7 mouse cellular contexts compared by ENCODE assay signal in the genomic region with DNA sequence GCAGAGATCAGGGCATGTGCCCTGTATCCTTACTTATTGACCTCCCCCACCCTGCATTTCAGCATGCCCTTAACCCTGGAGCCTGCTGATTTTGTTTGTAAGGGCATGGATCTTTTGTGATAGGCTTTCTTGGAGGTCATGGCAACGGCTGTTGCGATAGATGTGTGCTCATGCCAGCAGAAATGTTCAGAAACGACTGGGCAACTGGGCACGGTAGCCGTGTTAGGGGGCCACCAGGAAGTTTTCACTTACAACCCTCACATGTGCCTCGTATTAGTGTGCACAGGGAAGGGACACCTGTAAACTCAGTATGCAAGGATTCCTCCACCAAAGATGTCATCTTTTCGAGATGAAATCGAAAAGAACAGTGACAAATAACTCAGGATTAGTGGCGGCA. TPM values are rescaled to one million over a fixed set of nuclear protein-coding genes. Genes with fewer than 3 reads are reported as not detected.
A peak's percentile ranks its signal among the peaks of the same experiment; 100 is the strongest.
DNase-seq lines count a peak whose midpoint lies in the region; ATAC-seq and TF ChIP-seq lines count a peak whose summit lies in the region.

No protein-coding gene starts in this region.

- peak overlapping the region; percentile 38 for H3K4me3 ChIP-seq in lung, embryonic 14.5 days (ENCODE audit: low read depth, low read length)
- H3K4me3 ChIP-seq in forebrain, embryonic 10.5 days = peak overlapping the region; percentile 58
- H3K4me3 ChIP-seq in intestine, postnatal 0 days (ENCODE audit: low read depth, low read length) = peak overlapping the region; percentile 51
- H3K4me3 ChIP-seq in neural tube, embryonic 14.5 days (ENCODE audit: low read depth, low read length) = peak overlapping the region; percentile 15

- H3K9ac ChIP-seq in lung, embryonic 14.5 days = peak overlapping the region; percentile 61
- peak overlapping the region; percentile 75 for H3K9ac ChIP-seq in intestine, postnatal 0 days (ENCODE audit: low read depth, low read length)
- no peak overlapping the region; the same call in 1 of the 2 replicates for H3K9ac ChIP-seq in neural tube, embryonic 14.5 days (replicated peaks; ENCODE audit: low read depth, low read length)

- H3K27ac ChIP-seq in lung, embryonic 14.5 days (ENCODE audit: low read depth) = peak overlapping the region; percentile 96
- H3K27ac ChIP-seq in forebrain, embryonic 10.5 days = peak overlapping the region; percentile 85
- H3K27ac ChIP-seq in intestine, postnatal 0 days (ENCODE audit: low read depth, low read length) = peak overlapping the region; percentile 87
- peak overlapping the region; percentile 0 for H3K27ac ChIP-seq in neural tube, embryonic 14.5 days (ENCODE audit: low read depth, low read length)

- WGBS in lung, embryonic 14.5 days = 23% methylated on average over 9 of the region's 9 CpGs
- 36% methylated on average over 9 of the region's 9 CpGs for WGBS in forebrain, embryonic 10.5 days
- WGBS in intestine, postnatal 0 days = 26% methylated on average over 9 of the region's 9 CpGs
- WGBS in neural tube, embryonic 14.5 days = 52% methylated on average over 9 of the region's 9 CpGs

- no peaks in the 10 kb centered on the region for H3K36me3 ChIP-seq in lung, embryonic 14.5 days (ENCODE audit: insufficient read depth)
- no peaks in the 10 kb centered on the region for H3K36me3 ChIP-seq in forebrain, embryonic 10.5 days (replicated peaks)
- H3K36me3 ChIP-seq in intestine, postnatal 0 days (ENCODE audit: control insufficient read depth, insufficient read depth) = no peaks in the 10 kb centered on the region
- no peaks in the 10 kb centered on the region for H3K36me3 ChIP-seq in neural tube, embryonic 14.5 days (ENCODE audit: control insufficient read depth, insufficient read depth, low read length)

- no peaks in the 10 kb centered on the region for H3K27me3 ChIP-seq in lung, embryonic 14.5 days (ENCODE audit: insufficient read depth, low read length)
- 0 out of 2 replicates have a peak, but pooled peaks cover 3% of the 10 kb centered on the region for H3K27me3 ChIP-seq in forebrain, embryonic 10.5 days (ENCODE audit: poor library complexity, severe bottlenecking)
- no peaks in the 10 kb centered on the region for H3K27me3 ChIP-seq in intestine, postnatal 0 days (replicated peaks; ENCODE audit: control insufficient read depth, insufficient read depth, low read length)
- no peaks in the 10 kb centered on the region for H3K27me3 ChIP-seq in neural tube, embryonic 14.5 days (ENCODE audit: control insufficient read depth, insufficient read depth, low read length)

- TF ChIP-seq CTCF in lung, embryonic 14.5 days (IDR thresholded peaks at IDR 0.05; ENCODE audit: low read depth) = no peak
- no peak for TF ChIP-seq CTCF in intestine, postnatal 0 days (IDR thresholded peaks at IDR 0.05; ENCODE audit: low read depth)

- intact Hi-C loops in left cerebral cortex, postnatal 4 days (cut with DNase I) = no loop called here

- peak overlapping the region; percentile 72 for H3K4me2 ChIP-seq in lung, embryonic 14.5 days
- peak overlapping the region; percentile 75 for H3K4me2 ChIP-seq in intestine, postnatal 0 days (replicated peaks; ENCODE audit: low read depth)
- H3K4me2 ChIP-seq in neural tube, embryonic 14.5 days (ENCODE audit: low read depth, low read length) = peak overlapping the region; percentile 39

- H3K4me1 ChIP-seq in lung, embryonic 14.5 days (ENCODE audit: insufficient read depth) = peaks cover 12% of the 10 kb centered on the region
- peaks cover 31% of the 10 kb centered on the region for H3K4me1 ChIP-seq in forebrain, embryonic 10.5 days
- peaks cover 4% of the 10 kb centered on the region for H3K4me1 ChIP-seq in intestine, postnatal 0 days (replicated peaks; ENCODE audit: control insufficient read depth, insufficient read depth, low read length)
- H3K4me1 ChIP-seq in neural tube, embryonic 14.5 days (ENCODE audit: control insufficient read depth, insufficient read depth, low read length) = 0 out of 2 replicates have a peak, but pooled peaks cover 3% of the 10 kb centered on the region

- peak; percentile 5; the same call in 1 of the 2 replicates for ATAC-seq in lung, embryonic 14.5 days (ENCODE audit: insufficient read depth)
- 0 out of 2 replicates have a peak, but pooled peaks have one; percentile 5 for ATAC-seq in intestine, postnatal 0 days
- peak; percentile 31 for ATAC-seq in neural tube, embryonic 14.5 days (ENCODE audit: low read depth)

- no peak for DNase-seq in lung, embryonic 14.5 days
- no peak for DNase-seq in lung, postnatal 4 days
- no peak for DNase-seq in forebrain, embryonic 10.5 days (ENCODE audit: extremely low spot score, low spot score)
- no peak for DNase-seq in left cerebral cortex, postnatal 4 days
- no peak for DNase-seq in cerebellum, adult 8-10 months

- no peaks in the 10 kb centered on the region for H3K9me3 ChIP-seq in lung, embryonic 14.5 days (ENCODE audit: low read depth, low read length)
- no peaks in the 10 kb centered on the region for H3K9me3 ChIP-seq in forebrain, embryonic 10.5 days
- no peaks in the 10 kb centered on the region for H3K9me3 ChIP-seq in intestine, postnatal 0 days (ENCODE audit: control insufficient read depth)
- H3K9me3 ChIP-seq in neural tube, embryonic 14.5 days (ENCODE audit: control insufficient read depth, low read length) = no peaks in the 10 kb centered on the region

RNA-seq across cellular contexts. Expression of gene Echdc3, which starts 0.5 kb away (rescaled TPM):
- 6.1 and 8.1 TPM in 2 replicates for polyA plus RNA-seq in lung, embryonic 14.5 days (2014; fragmentation: Nextera tagmentation; extraction: Ambion mirVana)
- polyA plus RNA-seq in forebrain, embryonic 10.5 days (2016; fragmentation: Nextera tagmentation; extraction: Ambion mirVana) = 1.4 and 2.3 TPM in 2 replicates
- 3.1 and 3.8 TPM in 2 replicates for polyA plus RNA-seq in intestine, postnatal 0 days (2015; fragmentation: Nextera tagmentation; extraction: Ambion mirVana)
- polyA plus RNA-seq in neural tube, embryonic 14.5 days (2014; fragmentation: Nextera tagmentation; extraction: Ambion mirVana) = 0.39 and 0.80 TPM in 2 replicates
- under 1 TPM; 0.60 to 0.68 TPM for total RNA-seq in left cerebral cortex, postnatal 4 days (2021)

Comparison
In these comparisons a context has a peak if more than half of its experiments do, and no peak if none do; other contexts are left out.
1. H3K27ac ChIP-seq: peak in every context shown above with its lines; median percentile 96 in lung, embryonic 14.5 days; 87 in intestine, postnatal 0 days; 85 in forebrain, embryonic 10.5 days; 0 in neural tube, embryonic 14.5 days.